Mouse (Mus musculus) heart, embryonic 14.5 days (tissue): ENCODE data around the gene Ank. TPM values are rescaled to one million over a fixed set of nuclear protein-coding genes. Genes with fewer than 3 reads are reported as not detected.

ENCODE experiments used
- ATAC-seq: fragments of 200-750 bp; cut with Nextera tagmentation; 2 replicates; pipeline ENCODE4 v1.8.0; 2017; ENCODE audit warnings: low read depth, moderate TSS enrichment; ENCODE audit not compliant: insufficient number of reproducible peaks, insufficient read depth, low FRiP score
- H3K27ac ChIP-seq, 2 experiments: fragments of 200-500 bp in 1 of 2; fragments of 300-500 bp in 1 of 2; sonication (generic) in 1 of 2; replicated peaks in 1 of 2; 2 replicates each; pipeline ENCODE4 v1.5.1; 2012 to 2014; ENCODE audit warnings: low read depth in 2 of 2, low read length in 2 of 2, control low read depth in 1 of 2, mild to moderate bottlenecking in 1 of 2, mixed read lengths in 1 of 2; ENCODE audit not compliant: control insufficient read depth in 1 of 2, insufficient read depth in 1 of 2
- H3K27me3 ChIP-seq: fragments of 300-500 bp; sonication (generic); 2 replicates; pipeline ENCODE4 v1.6.1; 2014; ENCODE audit warnings: mild to moderate bottlenecking, low read length, control low read depth; ENCODE audit not compliant: control insufficient read depth, insufficient read depth
- H3K36me3 ChIP-seq: fragments of 300-500 bp; sonication (generic); 2 replicates; pipeline ENCODE4 v1.6.1; 2014; ENCODE audit warnings: mild to moderate bottlenecking, control low read depth, low read length, mixed read lengths; ENCODE audit not compliant: control insufficient read depth, insufficient read depth
- H3K4me1 ChIP-seq, 2 experiments: fragments of 200-500 bp in 1 of 2; fragments of 300-500 bp in 1 of 2; sonication (generic) in 1 of 2; 2 replicates each; pipeline ENCODE4 v1.6.1; 2012 to 2014; ENCODE audit warnings: low read length in 2 of 2, control low read depth in 1 of 2, mixed read lengths in 1 of 2; ENCODE audit not compliant: control insufficient read depth in 2 of 2, insufficient read depth in 2 of 2
- H3K4me2 ChIP-seq: fragments of 300-500 bp; sonication (generic); 2 replicates; pipeline ENCODE4 v1.6.1; 2014; ENCODE audit warnings: mild to moderate bottlenecking, low read length
- H3K4me3 ChIP-seq, 2 experiments: fragments of 200-500 bp in 1 of 2; fragments of 300-500 bp in 1 of 2; sonication (generic) in 1 of 2; 2 replicates each; pipeline ENCODE4 v1.5.1; 2012 to 2014; ENCODE audit warnings: low read length in 2 of 2, mild to moderate bottlenecking in 2 of 2, control low read depth in 1 of 2, low read depth in 1 of 2, moderate library complexity in 1 of 2; ENCODE audit not compliant: control insufficient read depth in 1 of 2, insufficient read depth in 1 of 2
- H3K9ac ChIP-seq: fragments of 300-500 bp; sonication (generic); 2 replicates; pipeline ENCODE4 v1.6.1; 2014; ENCODE audit warnings: mild to moderate bottlenecking, low read length
- H3K9me3 ChIP-seq: fragments of 300-500 bp; sonication (generic); 2 replicates; pipeline ENCODE4 v1.6.1; 2016; ENCODE audit warnings: low read length, control low read depth; ENCODE audit not compliant: control insufficient read depth
- WGBS: fragments of 180-500 bp; shearing (Covaris S2); extraction: QIAGEN DNeasy Blood & Tissue Kit; methylation state at CpG from one replicate; pipeline ENCODE4 v1.1.7; 2014; 5-methylcytosine and 5-hydroxymethylcytosine counted together
- polyA plus RNA-seq: library from polyadenylated mRNA; unstranded; fragments of >200 nt; fragmentation: Nextera tagmentation; extraction: Ambion mirVana; gene quantifications from 2 replicates; pipeline ENCODE4 v1.2.1, GENCODE M21; 2014

The Ank gene
- polyA plus RNA-seq, 1 experiment from 2014 or later = 15.9 TPM

DNA sequence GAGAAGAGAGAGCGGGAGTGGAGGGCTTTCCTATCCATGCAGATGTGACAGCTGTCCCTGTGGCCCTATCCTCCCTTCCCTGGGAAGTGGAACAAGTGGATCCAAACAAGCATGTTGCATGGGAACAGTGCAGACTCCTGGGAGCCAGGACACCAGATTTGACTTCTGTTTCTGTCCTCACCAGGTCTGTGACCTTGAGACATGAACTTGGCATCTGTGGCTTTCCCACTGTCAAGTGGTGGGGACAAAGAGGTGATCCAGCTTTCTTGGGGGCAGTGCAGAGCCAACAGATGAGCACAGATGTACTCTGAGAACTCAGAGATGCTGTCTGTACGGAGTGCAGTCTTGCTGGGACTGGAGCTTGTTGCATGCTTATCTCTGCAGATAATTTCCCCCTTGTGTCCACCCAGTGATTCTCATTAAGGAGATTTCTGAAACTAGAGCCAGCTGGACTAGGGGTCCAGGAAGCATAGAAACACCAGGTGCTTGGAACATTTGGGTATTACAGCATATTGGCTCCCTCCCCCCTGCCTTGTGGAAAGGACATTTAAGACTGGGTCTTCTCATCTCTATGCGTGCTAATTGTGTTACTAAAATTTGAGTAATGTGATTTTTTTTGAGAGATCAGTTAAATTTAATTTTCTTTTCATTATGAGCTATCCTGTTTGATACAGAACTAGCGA lies 14.0 kb downstream of the Ank start:
- Histone ChIP-seq H3K4me3 (no peak overlapping the region), H3K4me1 (peaks cover 20 to 35% of the 10 kb centered on the region in 2 experiments)
- no peak for ATAC-seq

GRCm38 (mm10) chr15:27481956-27482355 lies 15.5 kb downstream of the Ank start:
- Histone ChIP-seq H3K27me3 (no peaks in the 10 kb centered on the region), H3K9ac (no peak overlapping the region), H3K27ac (no peak overlapping the region), H3K4me2 (no peak overlapping the region), H3K36me3 (no peaks in the 10 kb centered on the region), H3K9me3 (no peaks in the 10 kb centered on the region), H3K4me3 (no peak overlapping the region), H3K4me1 (peaks cover 25 to 49% of the 10 kb centered on the region in 2 experiments)
- ATAC-seq = no peak
- WGBS = 60% methylated on average over 4 of the region's 4 CpGs

More for the DNA sequence above, 14.0 kb downstream of the Ank start:
- H3K27ac ChIP-seq = no peak overlapping the region; a peak in 1 of 4 replicates
- no peak overlapping the region for H3K9ac ChIP-seq
- H3K9me3 ChIP-seq = no peaks in the 10 kb centered on the region
- no peaks in the 10 kb centered on the region for H3K36me3 ChIP-seq
- 56% methylated on average over 4 of the region's 4 CpGs for WGBS
- no peaks in the 10 kb centered on the region for H3K27me3 ChIP-seq
- H3K4me2 ChIP-seq = no peak overlapping the region

DNA sequence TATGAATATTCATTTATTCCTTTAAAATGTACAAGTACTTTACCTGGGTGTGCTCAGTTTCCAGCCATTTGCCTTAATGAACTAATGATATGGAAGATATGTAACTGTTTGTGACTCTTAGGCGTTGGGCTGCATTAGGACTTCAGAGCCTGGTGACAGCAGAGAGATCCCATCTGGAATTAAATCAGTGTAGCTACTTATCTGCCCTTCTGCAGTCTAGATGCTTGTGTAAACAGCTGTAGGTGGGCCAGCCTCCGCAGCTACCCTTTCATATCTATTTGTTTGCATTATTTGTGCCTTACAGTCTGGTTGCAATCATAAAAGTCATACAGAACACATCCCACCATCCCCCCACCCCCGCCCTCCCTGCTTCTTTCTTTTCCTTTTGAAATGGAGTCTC lies 16.7 kb downstream of the Ank start:
- no peak overlapping the region for H3K4me3 ChIP-seq
- H3K36me3 ChIP-seq = no peaks in the 10 kb centered on the region
- no peaks in the 10 kb centered on the region for H3K9me3 ChIP-seq
- H3K4me2 ChIP-seq = no peak overlapping the region
- ATAC-seq = no peak
- no peak overlapping the region for H3K9ac ChIP-seq
- H3K27me3 ChIP-seq = no peaks in the 10 kb centered on the region
- 63% methylated on average over 3 of the region's 3 CpGs for WGBS
- H3K27ac ChIP-seq = no peak overlapping the region
- peaks cover 30 to 53% of the 10 kb centered on the region in 2 experiments for H3K4me1 ChIP-seq

GRCm38 (mm10) chr15:27485567-27486278 lies 19.2 kb downstream of the Ank start:
- Histone ChIP-seq H3K4me1 (peaks cover 28 to 53% of the 10 kb centered on the region in 2 experiments), H3K9ac (peak overlapping the region; percentile 38; the same call in 1 of the 2 replicates), H3K36me3 (no peaks in the 10 kb centered on the region), H3K4me2 (peak overlapping the region; percentile 51), H3K4me3 (no peak overlapping the region), H3K27me3 (no peaks in the 10 kb centered on the region), H3K27ac (peak overlapping the region in 1 of 2 experiments; percentile 53; a peak in 2 of 4 replicates), H3K9me3 (no peaks in the 10 kb centered on the region)
- peak; percentile 54; the same call in 1 of the 2 replicates for ATAC-seq
- 19% methylated on average over 12 of the region's 12 CpGs for WGBS

DNA sequence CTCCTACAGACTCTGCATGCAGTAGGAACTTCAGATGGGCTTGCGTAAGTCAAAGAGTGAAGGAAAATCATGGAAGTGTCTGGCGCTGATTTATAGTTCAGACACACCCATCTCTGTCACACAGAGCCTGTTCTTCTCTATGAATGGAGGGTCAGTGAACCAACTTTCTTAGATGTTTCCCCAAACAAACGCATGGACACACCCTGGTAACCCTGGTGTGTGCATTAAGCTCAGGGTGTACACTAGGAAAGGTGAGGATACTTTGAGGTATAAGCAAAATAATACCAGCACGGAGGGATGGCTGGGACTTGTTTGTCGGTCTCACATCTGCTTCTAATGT lies 19.8 kb downstream of the Ank start:
- Histone ChIP-seq H3K4me3 (no peak overlapping the region), H3K36me3 (no peaks in the 10 kb centered on the region), H3K27ac (peak overlapping the region in 1 of 2 experiments; percentile 53; a peak in 1 of 4 replicates), H3K9ac (peak overlapping the region; percentile 28; the same call in 1 of the 2 replicates), H3K4me2 (peak overlapping the region; percentile 51; the same call in 1 of the 2 replicates), H3K9me3 (no peaks in the 10 kb centered on the region), H3K4me1 (peaks cover 26 to 49% of the 10 kb centered on the region in 2 experiments), H3K27me3 (no peaks in the 10 kb centered on the region)
- ATAC-seq = no peak
- 83% methylated on average over 5 of the region's 5 CpGs for WGBS

- ATAC-seq = no peak
- H3K36me3 ChIP-seq = no peaks in the 10 kb centered on the region
- no peak overlapping the region for H3K27ac ChIP-seq
- no peaks in the 10 kb centered on the region for H3K9me3 ChIP-seq
- H3K4me1 ChIP-seq = peaks cover 27 to 45% of the 10 kb centered on the region in 2 experiments
- 0 out of 2 replicates have a peak overlapping the region, but pooled peaks have one; percentile 28 for H3K9ac ChIP-seq
- WGBS = 35% methylated on average over 8 of the region's 8 CpGs
- H3K27me3 ChIP-seq = no peaks in the 10 kb centered on the region
- peak overlapping the region; percentile 41 for H3K4me2 ChIP-seq
- no peak overlapping the region for H3K4me3 ChIP-seq
These were observed 20.6 kb downstream of the Ank start for GRCm38 (mm10) chr15:27487059-27487458.

DNA sequence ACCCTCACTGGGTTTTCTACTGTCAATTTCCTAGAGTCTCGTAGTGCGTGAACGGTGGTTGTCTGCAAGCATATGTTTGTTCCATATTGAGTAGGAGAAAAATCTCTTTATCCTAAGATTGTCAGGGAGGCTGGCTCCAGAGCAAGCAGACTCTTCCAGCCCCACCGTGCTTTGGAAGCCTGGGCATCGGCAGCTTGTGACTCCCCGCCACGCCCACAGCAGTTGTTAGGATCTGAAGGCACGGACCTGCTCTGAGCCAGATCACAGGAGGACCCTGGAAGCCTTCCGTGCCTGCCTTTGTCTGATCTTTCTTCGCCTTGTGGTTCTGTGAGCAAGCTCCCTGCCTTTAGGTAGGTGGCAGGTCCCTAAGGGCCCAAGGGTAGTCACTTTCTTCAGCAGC lies 21.6 kb downstream of the Ank start:
- H3K27ac ChIP-seq = no peak overlapping the region
- H3K27me3 ChIP-seq = no peaks in the 10 kb centered on the region
- no peaks in the 10 kb centered on the region for H3K9me3 ChIP-seq
- peaks cover 33 to 52% of the 10 kb centered on the region in 2 experiments for H3K4me1 ChIP-seq
- WGBS = 46% methylated on average over 10 of the region's 10 CpGs
- no peak overlapping the region for H3K9ac ChIP-seq
- no peak for ATAC-seq
- H3K4me2 ChIP-seq = no peak overlapping the region
- no peaks in the 10 kb centered on the region for H3K36me3 ChIP-seq
- H3K4me3 ChIP-seq = no peak overlapping the region
